Mouse (Mus musculus): ENCODE measurements around the gene Utp4. TPM values are rescaled to one million over a fixed set of nuclear protein-coding genes. Genes with fewer than 3 reads are reported as not detected.
A peak's percentile ranks its signal among the peaks of the same experiment; 100 is the strongest.
"Not testable (repeated sequence)": the region's sequence is repeated elsewhere in the genome, so short reads cannot be mapped to it uniquely, and the experiment has no call there.

The Utp4 gene
- polyA plus RNA-seq, 1 experiment = 14.5 TPM

DNA sequence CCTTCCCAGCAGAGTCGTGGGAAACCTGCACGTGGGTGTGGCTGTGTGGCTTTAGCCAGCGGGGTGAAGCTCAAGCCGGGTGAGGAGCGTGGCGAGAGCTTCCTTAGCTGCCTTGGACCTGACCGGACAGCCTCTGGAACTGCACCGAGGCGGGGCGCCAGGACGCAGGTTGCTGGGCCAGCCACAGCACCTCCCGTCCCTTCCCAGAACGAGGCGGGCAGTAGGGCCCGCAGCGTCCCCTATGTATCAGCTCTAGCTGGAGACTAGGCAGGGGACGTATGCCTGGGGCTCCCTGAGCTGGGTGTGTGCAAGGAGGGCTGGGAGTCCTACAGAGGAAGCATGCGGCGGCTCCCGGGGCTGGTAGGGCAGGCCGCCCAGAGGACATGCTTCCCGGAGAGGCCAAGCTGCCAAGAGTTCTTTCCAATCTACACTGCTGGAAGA, 21.5 kb upstream of the Utp4 start:
- DNase-seq = peak; percentile 57
- H3K4me1 ChIP-seq (ENCODE audit: control insufficient read depth, insufficient read depth, low read length) = peaks cover 18% of the 10 kb centered on the region
- under 1% methylated on average over 22 of the region's 22 CpGs for WGBS
- no peak for TF ChIP-seq CTCF (IDR thresholded peaks at IDR 0.05; ENCODE audit: insufficient read depth, low read length)
- no peak for TF ChIP-seq POLR2A (IDR thresholded peaks at IDR 0.05; ENCODE audit: borderline replicate concordance, extremely low read depth, low read depth, low read length)
- H3K4me3 ChIP-seq (replicated peaks; ENCODE audit: extremely low read depth, low read depth, low read length) = no peak overlapping the region

DNA sequence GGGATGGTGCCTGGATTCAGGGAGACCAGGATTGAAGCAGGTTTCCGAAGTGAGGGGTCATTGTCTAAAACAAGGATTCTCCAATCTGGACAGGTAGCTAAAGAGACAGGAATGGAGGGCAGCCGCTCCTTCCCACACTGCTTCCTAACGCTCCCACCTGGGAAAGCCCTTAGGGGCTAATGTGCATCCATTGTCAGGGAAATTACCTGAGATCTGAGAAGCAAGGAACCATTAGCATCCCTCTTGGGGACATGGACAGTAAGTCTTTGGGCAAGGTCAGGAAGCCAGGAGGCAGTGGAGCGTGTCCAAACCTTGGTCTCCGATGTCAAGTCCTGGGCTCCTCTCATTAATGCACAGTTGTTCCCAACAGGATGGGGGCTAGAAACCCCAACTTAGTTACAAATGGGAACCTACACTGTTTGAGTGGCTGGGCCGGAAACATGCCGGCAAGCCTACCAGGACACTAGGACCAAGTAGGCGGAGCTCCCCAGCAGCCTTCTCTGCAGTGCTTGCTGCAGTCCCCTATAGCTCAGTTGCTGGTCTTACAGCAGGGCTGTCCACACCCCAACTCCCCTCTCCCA, 20.9 kb upstream of the Utp4 start:
- no peak for TF ChIP-seq POLR2A (IDR thresholded peaks at IDR 0.05; ENCODE audit: borderline replicate concordance, extremely low read depth, low read depth, low read length)
- TF ChIP-seq CTCF (IDR thresholded peaks at IDR 0.05; ENCODE audit: insufficient read depth, low read length) = no peak
- DNase-seq = no peak
- H3K4me3 ChIP-seq (replicated peaks; ENCODE audit: extremely low read depth, low read depth, low read length) = no peak overlapping the region
- 32% methylated on average over 8 of the region's 8 CpGs for WGBS
- peaks cover 18% of the 10 kb centered on the region for H3K4me1 ChIP-seq (ENCODE audit: control insufficient read depth, insufficient read depth, low read length)

DNA sequence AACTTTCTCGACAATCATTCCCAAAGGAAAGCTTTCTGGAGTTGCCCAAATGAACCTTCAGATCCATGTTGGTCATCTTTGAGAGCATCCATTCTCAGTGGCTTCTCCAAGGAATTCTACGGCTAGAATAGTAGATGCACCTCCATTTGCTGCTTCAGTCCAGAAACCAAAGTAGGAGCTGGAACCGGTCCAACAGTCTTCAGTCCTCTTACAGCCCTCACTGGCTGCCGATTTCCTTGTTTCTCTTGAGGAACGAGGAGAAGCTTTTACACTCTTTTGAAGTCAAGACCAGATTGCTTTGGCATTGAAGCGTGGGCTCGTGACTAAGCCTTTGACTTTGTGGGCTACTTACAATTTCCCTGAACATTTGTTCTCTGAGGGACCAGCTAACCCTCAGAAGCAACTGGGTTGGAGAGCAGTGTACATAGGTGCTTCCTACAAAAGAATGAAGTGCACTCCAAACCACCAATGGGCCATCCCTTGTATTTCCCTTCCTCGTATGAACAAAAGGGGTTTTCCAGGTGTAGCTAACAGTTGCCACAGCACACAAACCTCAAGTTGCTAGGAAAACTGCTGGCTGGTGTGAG, 13.2 kb upstream of the Utp4 start:
- no peak for TF ChIP-seq POLR2A (IDR thresholded peaks at IDR 0.05; ENCODE audit: borderline replicate concordance, extremely low read depth, low read depth, low read length)
- no peak for TF ChIP-seq CTCF (IDR thresholded peaks at IDR 0.05; ENCODE audit: insufficient read depth, low read length)
- peak; percentile 31 for DNase-seq
- no peak overlapping the region for H3K4me3 ChIP-seq (replicated peaks; ENCODE audit: extremely low read depth, low read depth, low read length)
- 70% methylated on average over 8 of the region's 8 CpGs for WGBS
- no peaks in the 10 kb centered on the region for H3K4me1 ChIP-seq (ENCODE audit: control insufficient read depth, insufficient read depth, low read length)

DNA sequence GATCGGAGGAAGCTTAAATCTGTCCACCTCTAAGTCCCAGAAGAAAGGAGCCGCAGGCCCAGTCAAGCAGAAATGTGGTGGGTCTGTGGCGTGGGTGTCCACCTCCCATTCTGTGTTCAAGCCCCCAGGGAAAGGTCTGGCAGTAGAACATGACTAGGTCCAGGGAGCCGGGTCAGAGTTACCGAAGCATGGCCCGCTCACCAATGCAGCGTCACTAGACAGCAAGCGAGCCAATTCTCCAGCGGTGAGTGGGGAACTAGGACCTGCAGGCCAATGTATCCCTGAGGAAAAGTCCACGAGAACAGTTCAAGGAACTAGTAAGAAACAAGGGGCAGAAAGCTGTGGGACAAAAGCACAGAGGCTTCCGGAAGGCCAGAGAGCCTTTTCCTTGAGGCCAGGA, 9.3 kb upstream of the Utp4 start:
- DNase-seq; H3K4me3 ChIP-seq (replicated peaks; ENCODE audit: extremely low read depth, low read depth, low read length); H3K4me1 ChIP-seq (ENCODE audit: control insufficient read depth, insufficient read depth, low read length): not testable (repeated sequence)
- WGBS = 97% methylated on average over 11 of the region's 11 CpGs

DNA sequence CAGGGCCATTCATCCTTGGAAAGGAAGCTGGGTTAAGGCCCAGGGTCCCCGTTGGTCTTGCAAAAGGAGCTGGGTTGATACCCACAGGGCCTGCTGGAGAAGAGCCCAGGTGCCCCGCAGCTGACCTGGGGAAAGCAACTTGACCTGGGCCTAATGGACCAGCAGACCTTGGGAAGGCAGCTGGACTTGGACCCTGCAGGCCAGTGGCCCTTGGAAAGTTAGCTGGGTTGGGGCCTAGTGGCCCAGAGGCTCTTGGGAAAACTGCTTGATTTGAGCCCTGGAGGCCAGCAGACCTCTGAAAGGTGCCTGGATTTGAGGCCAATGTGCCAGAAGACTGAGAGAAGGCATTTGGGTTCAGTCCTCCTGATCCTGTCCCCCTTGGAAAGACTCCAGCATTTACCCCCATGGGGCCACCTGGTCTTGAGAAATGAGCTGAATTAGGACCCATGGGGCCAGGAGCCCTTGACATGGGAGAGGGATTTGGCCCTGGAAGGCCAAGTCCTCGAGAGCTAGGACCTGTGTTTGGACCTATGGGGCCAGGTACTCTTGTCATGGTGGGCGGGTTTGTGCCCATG, 8.5 kb upstream of the Utp4 start:
- H3K4me3 ChIP-seq (replicated peaks; ENCODE audit: extremely low read depth, low read depth, low read length); DNase-seq; H3K4me1 ChIP-seq (ENCODE audit: control insufficient read depth, insufficient read depth, low read length): not testable (repeated sequence)
- whole genome bisulfite sequencing = 85% methylated on average over 4 of the region's 4 CpGs

DNA sequence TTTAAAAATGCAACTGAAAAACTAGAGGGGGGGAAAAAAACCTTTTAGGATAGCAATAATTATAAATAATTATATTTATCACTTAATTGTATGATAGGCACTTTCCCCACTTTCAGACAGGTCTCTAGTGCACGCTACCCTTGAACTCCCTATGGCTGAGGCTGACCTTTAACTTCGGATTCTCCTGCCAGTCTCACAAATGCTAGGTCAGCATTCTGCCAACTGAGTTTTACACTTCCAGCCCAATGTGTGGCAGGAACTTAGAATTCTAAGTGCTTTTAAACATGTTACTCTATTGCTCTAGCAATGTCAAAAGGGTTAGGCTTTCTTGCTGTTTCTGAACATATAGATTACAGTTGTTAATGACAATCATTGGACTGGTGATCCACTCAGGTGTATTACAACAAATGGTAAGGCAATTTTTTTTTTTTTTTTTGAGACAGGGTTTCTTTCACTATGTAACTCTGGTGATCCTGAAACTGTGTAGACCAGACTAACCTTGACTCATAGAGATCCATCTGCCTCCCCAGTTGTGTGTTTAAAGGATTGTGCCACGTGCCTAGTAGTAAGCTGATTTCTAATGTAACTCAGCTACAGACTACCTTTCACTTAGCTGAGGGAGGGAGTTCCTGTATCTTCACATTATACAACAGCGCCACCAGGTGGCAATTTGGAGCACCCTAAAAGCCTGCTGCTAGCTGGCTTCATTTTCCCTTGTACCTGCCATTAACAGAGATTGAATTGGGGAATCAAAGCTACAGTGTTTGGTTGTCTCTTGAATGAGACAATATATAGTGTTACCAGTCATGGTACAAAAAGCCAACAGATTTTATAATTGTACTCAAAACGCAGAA, 5.9 kb upstream of the Utp4 start:
- TF ChIP-seq CTCF (IDR thresholded peaks at IDR 0.05; ENCODE audit: insufficient read depth, low read length) = peak; percentile 72
- TF ChIP-seq POLR2A (IDR thresholded peaks at IDR 0.05; ENCODE audit: borderline replicate concordance, extremely low read depth, low read depth, low read length) = no peak
- no peak overlapping the region for H3K4me3 ChIP-seq (replicated peaks; ENCODE audit: extremely low read depth, low read depth, low read length)
- peak; percentile 60 for DNase-seq
- 0 out of 2 replicates have a peak, but pooled peaks cover 5% of the 10 kb centered on the region for H3K4me1 ChIP-seq (ENCODE audit: control insufficient read depth, insufficient read depth, low read length)
- WGBS = 34% methylated on average over 5 of the region's 5 CpGs

DNA sequence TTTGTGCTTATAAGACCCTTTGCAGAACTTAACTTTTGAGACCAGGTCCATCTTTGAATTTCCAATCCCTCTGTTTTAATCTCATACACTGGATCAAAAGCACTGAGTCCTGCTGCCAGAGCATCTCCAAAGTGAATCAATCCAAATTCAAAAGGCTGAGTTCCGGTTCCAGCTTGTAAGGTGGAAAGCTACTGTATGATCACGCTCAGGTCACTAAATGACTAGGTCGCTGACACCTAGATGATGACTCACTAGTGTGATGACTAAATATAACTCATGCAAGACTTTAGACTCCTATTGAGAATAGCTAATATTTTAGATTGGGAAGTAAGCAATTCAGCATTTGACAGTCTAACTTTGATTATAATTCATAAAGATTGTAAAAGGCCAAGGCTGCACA, 4.6 kb upstream of the Utp4 start:
- DNase-seq = no peak
- TF ChIP-seq POLR2A (IDR thresholded peaks at IDR 0.05; ENCODE audit: borderline replicate concordance, extremely low read depth, low read depth, low read length) = no peak
- no peak for TF ChIP-seq CTCF (IDR thresholded peaks at IDR 0.05; ENCODE audit: insufficient read depth, low read length)
- WGBS = 67% methylated on average over 3 of the region's 3 CpGs
- Histone ChIP-seq H3K4me3 (replicated peaks; ENCODE audit: extremely low read depth, low read depth, low read length) (no peak overlapping the region), H3K4me1 (ENCODE audit: control insufficient read depth, insufficient read depth, low read length) (0 out of 2 replicates have a peak, but pooled peaks cover 5% of the 10 kb centered on the region)

DNA sequence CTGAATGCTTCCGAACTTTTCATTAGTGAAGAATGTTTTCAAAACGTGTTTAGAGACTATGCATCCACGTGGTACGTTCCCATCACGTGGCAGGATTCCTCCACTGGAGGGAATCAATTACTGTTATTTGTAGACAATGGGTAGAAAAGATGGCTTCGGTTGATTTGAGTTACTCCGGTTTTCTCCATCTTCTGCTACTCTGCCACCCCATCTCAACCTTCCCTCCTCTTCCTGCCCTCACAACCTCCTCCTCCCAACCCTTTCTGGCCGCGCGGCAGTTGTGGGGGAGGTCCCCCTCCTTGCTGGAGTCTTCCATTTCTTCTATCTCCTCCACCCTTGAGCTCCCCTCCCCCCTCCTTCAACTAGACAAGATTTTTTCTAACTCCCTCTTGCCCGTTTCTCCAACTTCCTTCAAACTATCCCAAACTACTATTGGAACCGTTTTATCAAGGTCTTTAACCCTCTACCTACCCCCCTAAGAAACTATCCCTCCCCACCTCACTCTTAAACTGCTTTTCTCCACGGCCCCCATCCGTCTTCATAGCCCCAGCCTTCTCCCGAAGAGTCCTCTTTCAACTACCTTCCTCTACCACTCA, 1.1 kb upstream of the Utp4 start:
- Histone ChIP-seq H3K4me1 (ENCODE audit: control insufficient read depth, insufficient read depth, low read length) (0 out of 2 replicates have a peak, but pooled peaks cover 5% of the 10 kb centered on the region), H3K4me3 (replicated peaks; ENCODE audit: extremely low read depth, low read depth, low read length) (peak overlapping the region; percentile 88)
- TF ChIP-seq CTCF (IDR thresholded peaks at IDR 0.05; ENCODE audit: insufficient read depth, low read length) (no peak), POLR2A (IDR thresholded peaks at IDR 0.05; ENCODE audit: borderline replicate concordance, extremely low read depth, low read depth, low read length) (no peak)
- WGBS = under 1% methylated on average over 15 of the region's 15 CpGs
- DNase-seq = no peak

DNA sequence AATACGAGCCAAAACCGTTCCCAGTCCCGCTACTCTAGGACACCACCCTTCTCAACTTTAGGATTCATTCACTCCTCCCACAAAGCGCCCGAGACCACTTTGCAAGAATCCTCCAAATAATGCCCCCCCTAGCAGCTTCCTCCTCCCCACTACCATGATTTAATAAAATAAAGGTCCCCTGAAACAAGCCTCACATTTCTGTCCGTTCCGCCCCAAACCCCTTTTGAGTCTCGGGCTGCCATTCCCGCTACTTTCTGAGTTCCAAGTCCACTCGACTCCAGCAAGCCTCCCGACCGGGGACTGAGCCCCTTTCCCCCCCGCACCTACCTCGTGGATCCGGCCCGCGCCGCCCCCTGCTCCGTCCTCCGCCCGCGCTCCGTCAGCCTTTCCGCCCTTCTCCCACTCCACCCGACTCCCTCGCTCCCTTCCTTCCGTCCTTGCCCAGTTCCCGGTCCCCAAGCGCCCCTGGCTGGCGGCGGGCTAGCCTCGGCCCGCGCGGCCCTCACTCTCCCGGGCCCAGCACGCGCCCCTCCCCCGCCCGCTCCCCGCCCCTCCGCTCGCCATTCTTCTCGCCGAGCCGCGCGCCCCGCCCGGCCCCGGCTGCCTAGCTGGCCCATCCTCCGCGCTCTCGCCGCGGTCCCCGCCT, 507 bp upstream of the Utp4 start:
- no peak for TF ChIP-seq CTCF (IDR thresholded peaks at IDR 0.05; ENCODE audit: insufficient read depth, low read length)
- peak overlapping the region; percentile 88 for H3K4me3 ChIP-seq (replicated peaks; ENCODE audit: extremely low read depth, low read depth, low read length)
- 2% methylated on average over 57 of the region's 57 CpGs for WGBS
- DNase-seq = no peak
- 0 out of 2 replicates have a peak, but pooled peaks cover 3% of the 10 kb centered on the region for H3K4me1 ChIP-seq (ENCODE audit: control insufficient read depth, insufficient read depth, low read length)
